Mouse (Mus musculus) urinary bladder, postnatal 10 days (tissue): ENCODE results near the gene Maml2.

ENCODE experiments used
- DNase-seq: peaks from one replicate; pipeline ENCODE4 v3.0.0; 2022; ENCODE audit warnings: low spot score

Gene Maml2

GRCm38 (mm10) chr9:13572847-13573246, 275.1 kb downstream of the Maml2 start:
- DNase-seq: no peak

- no peak for DNase-seq
Measured at GRCm38 (mm10) chr9:13574059-13574458, 276.3 kb downstream of the Maml2 start.

- no peak for DNase-seq
Measured at GRCm38 (mm10) chr9:13574913-13575312, 277.2 kb downstream of the Maml2 start.

GRCm38 (mm10) chr9:13577150-13577549, 279.4 kb downstream of the Maml2 start:
- no peak for DNase-seq

- no peak for DNase-seq
Measured at GRCm38 (mm10) chr9:13581184-13581583, 283.4 kb downstream of the Maml2 start.

GRCm38 (mm10) chr9:13583952-13584351, 286.2 kb downstream of the Maml2 start:
- no peak for DNase-seq

- DNase-seq: no peak
Measured at GRCm38 (mm10) chr9:13584435-13584834, 286.7 kb downstream of the Maml2 start.

- DNase-seq: no peak
Measured at GRCm38 (mm10) chr9:13587085-13587933, 289.6 kb downstream of the Maml2 start.

GRCm38 (mm10) chr9:13588786-13589185, 291.0 kb downstream of the Maml2 start:
- no peak for DNase-seq

GRCm38 (mm10) chr9:13592701-13593100, 294.9 kb downstream of the Maml2 start:
- no peak for DNase-seq

- no peak for DNase-seq
Measured at GRCm38 (mm10) chr9:13597736-13598135, 300.0 kb downstream of the Maml2 start.

GRCm38 (mm10) chr9:13598596-13599333, 301.0 kb downstream of the Maml2 start:
- no peak for DNase-seq

GRCm38 (mm10) chr9:13599334-13599614, 301.5 kb downstream of the Maml2 start:
- DNase-seq: no peak

GRCm38 (mm10) chr9:13599800-13600199, 302.0 kb downstream of the Maml2 start:
- DNase-seq: no peak

- no peak for DNase-seq
Measured at GRCm38 (mm10) chr9:13601729-13602128, 304.0 kb downstream of the Maml2 start.

- DNase-seq: no peak
Measured at GRCm38 (mm10) chr9:13603533-13604143, 305.9 kb downstream of the Maml2 start.

- no peak for DNase-seq
Measured at GRCm38 (mm10) chr9:13607609-13608185, 309.9 kb downstream of the Maml2 start.

GRCm38 (mm10) chr9:13608532-13609071, 310.8 kb downstream of the Maml2 start:
- DNase-seq: no peak

- DNase-seq: no peak
Measured at GRCm38 (mm10) chr9:13611561-13611960, 313.8 kb downstream of the Maml2 start.

GRCm38 (mm10) chr9:13612371-13612770, 314.6 kb downstream of the Maml2 start:
- no peak for DNase-seq

GRCm38 (mm10) chr9:13613325-13614268, 315.8 kb downstream of the Maml2 start:
- DNase-seq: no peak
